Mouse (Mus musculus): Measurements from ENCODE around the gene Slit2. TPM values are rescaled to one million over a fixed set of nuclear protein-coding genes. Genes with fewer than 3 reads are reported as not detected.

Slit2 gene
- total RNA-seq, 2 experiments from 2014 or later: 16.3 to 19.2 TPM

DNA sequence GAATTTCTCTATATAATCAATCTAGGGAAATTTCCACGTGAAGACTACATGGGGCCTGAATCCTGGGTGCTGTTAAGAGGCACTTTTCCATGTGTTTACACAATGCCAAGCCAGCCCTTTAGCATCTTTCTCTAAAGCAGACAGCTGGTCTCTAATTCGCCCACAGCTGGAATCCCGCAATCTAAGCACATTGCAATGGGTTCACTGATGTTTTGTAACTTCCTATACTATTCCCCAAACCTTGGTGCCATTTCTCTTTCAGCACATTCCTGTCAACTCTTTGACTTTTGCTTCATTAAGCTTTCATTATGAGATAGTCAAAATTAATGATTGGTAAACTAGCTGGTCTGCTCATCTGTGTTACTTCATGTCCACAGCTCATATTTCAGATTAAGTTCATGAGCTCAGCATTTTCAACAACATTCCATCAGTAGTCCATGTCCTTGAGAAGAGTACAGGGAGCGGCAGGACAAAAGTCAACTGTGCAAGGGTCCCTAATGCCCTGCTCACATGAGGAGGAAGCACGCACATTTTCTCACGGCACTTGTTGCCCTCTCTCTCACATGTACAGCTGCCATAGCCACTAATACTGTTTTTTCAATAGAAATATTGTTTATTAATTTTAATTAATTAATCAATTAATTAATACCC lies 247.6 kb downstream of the Slit2 start:
- DNase-seq: no peak

DNA sequence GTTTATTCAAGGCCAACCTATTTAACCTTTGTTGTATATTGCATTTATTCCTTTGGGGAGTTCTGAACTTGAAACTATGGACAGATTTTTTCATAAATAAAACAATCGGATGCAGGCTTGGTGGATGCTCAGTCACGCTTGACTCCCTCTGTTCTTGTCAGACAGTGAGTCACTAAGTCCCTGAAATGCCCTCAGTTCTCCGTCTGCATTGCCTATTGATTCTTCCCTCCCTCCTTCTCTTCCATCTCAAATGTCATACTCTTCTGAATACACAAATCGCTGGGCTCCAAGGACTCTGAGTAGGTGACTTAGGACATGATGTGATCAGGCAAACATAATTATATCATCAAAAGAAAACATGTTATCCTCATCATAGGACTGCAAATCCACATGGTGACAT lies 251.8 kb downstream of the Slit2 start:
- DNase-seq: no peak

DNA sequence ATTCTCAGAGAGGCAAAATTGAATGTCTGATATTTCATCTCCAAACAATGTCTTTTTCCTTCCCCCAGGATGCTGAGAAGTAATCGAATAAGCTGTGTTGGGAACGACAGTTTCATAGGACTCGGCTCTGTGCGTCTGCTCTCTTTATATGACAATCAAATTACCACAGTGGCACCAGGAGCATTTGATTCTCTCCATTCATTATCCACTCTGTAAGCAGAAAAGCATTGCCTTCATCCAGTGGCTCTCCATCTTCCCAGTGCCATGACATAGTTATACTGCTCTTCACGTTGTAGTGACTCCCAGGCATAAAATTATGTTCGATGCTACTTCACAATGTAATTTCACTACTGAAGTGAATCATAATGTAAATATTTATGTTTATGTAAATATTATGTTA lies 252.3 kb downstream of the Slit2 start:
- DNase-seq: no peak

DNA sequence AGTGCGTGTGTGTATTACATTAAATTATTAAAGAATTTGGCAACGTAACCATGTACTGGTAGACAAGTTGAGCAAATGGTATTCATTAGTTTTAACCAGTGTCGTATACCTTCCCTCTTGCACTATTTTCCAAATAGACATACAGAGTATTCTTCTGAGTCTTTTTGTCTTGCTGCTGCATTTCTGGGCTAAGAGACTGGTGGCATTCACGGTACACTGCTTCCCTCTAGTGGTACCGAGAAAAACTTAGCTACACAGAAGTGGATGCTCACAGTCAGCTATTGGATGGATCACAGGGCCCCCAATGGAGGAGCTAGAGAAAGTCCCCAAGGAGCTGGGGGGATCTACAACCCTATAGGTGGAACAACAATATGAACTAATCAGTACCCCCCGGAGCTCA lies 257.8 kb downstream of the Slit2 start:
- peak; percentile 37 for DNase-seq

DNA sequence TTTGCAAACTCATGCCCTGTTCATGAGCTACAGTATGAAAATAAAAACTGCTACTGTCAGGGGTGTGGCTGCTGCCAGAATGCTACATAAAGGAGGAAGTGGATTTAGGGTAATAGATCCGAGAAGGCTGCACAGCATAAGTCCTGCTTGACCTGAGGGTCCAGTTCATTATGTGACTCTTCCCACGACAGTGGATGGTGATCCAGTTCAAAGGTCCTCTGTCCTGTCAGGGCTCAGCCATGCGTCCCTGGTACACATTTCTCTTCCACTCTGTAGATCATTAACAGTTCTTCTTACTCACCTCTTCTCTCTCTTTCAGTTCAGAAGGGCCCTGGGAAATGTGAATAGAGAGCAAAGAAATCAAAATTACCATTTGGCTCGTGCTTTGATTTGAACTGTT lies 265.4 kb downstream of the Slit2 start:
- no peak for DNase-seq

DNA sequence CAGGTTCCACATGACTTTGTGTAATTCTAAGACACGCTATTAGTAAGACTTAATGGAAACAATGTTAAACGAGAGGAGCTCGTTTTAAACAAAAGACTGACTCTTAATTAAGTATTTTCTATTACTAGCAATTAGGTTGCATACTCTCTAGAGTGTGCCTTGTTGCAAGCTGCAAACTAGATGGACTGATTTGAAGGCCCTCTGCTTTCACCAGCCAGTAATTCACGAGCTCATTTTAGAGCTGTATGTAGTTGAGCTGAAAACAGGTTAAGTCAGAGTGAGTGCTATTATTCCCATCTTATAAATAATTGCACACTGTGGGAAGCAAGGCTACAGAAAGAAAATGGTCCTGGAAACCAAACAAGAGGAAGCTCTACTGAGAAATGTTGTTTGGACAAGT lies 294.6 kb downstream of the Slit2 start:
- no peak for DNase-seq

DNA sequence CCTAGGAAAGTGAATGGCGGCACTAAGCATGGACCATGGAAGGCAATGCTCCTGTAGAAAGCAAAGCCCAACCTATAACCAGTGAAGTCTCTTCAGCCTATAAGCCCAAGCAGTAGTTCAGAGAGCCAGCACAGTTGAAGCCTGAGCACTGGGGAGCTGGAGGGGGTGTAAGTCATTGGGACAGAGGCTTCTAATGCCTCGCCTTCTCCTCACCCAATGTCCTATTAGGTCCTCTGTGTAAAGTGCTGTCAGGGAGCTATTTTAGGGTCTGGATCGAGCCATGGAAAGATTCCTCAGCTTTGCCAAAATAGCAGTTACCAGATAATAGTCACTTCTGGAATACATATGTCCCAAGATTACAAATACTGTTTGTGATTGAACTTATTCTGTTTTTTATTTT lies 318.2 kb downstream of the Slit2 start:
- DNase-seq: peak; percentile 42

DNA sequence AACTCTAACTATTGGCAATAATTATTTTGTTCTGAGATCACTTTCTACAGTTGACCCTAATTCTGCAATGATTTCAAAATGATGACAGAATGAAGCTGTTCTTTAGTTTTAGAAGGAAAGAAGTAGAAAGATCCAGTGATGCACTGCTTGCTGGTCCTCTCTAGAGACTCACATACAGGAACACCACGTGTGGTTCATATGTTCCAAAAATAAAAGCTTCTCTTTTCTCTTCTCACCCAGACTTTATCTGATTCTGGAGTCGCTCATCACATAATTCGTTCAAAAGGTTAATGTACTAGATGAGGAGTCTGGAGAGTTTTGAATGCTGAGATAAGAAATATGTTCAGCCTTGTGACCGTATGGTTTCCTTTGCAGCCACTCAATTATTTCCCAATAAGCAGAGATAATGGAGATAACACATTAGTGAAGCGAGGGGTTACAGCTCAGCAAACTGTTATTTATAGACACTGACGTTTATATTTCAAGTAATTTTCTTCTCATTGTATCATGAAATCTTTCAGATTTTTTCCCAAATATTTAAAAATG lies 332.2 kb downstream of the Slit2 start:
- DNase-seq: no peak

DNA sequence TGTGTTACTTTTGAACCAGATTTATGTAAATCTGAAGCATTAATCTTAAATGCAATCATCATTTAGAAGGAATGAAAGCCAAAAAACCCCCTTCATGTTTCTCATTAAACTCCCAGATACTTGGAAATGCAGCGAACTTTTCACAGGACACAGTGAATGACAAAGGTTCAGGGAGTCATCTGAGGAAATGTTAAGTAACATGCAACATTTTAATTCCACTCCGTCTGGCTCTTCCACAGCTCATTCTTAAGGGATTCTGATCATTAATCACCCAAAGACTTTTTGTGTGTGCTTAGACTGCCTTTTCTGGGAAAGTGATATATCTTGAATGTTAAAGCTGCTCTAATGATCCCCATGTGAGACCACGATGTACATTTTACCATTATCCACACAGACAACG lies 337.7 kb downstream of the Slit2 start:
- DNase-seq: no peak

DNA sequence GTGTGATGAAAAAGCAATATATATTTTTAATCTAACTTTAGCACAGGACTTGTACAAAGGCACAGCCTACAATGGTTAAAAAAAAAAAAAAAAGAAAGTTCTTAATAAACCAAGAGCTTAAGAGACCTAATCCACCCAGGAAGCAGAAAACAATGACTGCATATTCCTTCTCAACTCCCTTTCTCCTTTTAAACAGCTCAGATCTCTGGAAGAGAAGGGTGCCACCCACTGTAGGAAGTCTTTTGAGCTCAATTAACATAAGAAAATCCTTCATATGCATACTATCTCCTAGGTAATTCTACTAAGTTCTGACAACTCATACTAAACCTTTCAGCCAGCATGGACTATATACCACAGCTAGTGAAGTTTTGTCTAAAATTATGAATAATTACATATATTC lies 343.3 kb downstream of the Slit2 start:
- DNase-seq: no peak

DNA sequence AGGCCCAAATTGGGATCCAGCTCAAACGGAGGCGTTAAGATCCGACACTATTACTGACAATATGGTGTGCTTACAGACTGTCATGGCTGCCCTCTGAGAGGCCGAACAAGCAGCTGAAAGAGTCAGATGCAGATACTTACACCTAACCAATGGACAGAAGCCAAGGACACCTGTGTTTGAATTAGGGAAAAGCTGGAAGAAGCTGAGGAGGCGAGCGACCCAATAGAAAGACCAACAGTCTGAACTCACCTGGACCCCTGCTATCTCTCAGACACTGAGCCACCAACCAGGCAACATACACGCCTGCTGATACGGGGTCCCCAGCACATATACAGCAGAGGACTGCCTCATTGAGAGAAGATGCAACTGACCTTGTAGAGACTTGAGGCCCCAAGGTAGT lies 344.7 kb downstream of the Slit2 start, which contains the start of gene 5730480H06Rik:
TSS of gene 5730480H06Rik (plus strand) at position 301 of the 400 bp plus-strand sequence.
- no peak for DNase-seq

DNA sequence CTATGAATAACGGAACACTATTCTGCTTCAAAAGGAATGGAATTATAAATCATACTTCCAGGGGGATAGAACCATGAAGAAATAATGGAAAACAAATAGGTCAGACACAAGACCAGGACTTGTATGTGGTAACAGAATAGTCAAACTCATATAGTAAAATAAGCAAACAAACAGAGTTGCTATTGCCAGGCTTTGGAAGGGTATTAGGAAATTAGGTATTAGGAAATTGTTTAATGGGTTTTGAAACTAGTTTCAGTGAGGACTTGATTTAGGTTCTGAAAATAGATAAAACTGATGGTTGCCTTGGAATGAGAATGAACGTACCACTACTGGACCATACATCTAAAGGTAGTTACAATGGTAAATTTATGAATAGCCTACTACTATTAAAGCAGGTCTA lies 346.8 kb downstream of the Slit2 start:
- no peak for DNase-seq

DNA sequence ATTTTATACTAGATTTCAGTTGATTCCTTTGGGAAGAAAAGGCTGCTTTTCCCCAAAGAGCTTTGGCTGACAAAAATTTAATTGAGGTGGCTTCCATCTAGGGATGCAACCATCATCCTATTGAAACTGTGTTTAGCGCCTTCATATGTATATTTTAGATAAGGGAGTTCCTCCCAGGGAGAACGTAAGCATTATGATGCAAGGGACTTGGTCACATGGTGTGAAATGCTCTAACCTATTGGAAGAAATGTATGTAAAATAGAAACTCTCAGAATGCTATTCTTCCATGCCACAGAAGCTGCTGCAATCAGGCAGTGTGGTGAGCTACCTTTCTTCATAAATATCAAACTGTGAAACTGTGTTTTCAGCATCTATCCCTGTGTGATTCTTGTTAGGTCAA lies 347.9 kb downstream of the Slit2 start:
- no peak for DNase-seq

DNA sequence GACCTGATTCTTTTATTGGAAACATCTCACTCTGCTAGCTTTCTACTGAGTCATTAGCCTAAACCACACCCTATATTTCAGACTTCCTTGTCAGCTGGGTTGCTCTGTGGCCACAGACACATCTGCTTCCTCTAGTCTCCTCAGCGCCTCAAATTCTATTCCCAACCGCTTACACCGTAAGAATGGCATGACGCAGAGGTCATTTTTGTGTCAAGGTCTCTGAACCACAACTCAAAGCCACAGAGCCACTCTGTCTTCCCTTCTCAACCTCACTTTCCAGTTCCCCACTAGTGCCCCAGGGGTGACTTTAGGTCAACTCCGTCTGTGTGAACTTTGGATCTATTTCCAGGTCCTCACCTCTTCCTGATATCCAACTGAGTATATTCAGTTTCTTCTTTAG lies 348.5 kb downstream of the Slit2 start:
- DNase-seq: no peak

DNA sequence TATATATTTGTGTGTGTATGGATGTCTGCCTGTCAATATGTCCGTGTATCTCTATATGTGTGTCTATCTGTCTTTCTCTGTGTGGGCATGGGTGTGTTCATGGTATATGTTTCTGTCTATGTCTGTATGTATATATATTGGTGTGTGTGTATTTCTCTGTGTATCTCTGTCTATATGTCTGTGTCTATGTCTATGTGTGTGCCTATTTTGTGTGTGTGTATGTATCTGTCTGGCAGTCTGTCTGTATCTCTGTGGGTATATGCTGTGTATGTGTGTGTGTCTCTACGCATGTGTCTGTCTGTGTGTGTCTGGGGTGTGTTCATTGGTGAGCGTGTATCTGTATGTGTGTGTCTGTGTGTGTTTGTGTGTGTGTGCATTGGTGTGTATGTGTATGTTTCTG lies 350.5 kb downstream of the Slit2 start:
- no peak for DNase-seq

DNA sequence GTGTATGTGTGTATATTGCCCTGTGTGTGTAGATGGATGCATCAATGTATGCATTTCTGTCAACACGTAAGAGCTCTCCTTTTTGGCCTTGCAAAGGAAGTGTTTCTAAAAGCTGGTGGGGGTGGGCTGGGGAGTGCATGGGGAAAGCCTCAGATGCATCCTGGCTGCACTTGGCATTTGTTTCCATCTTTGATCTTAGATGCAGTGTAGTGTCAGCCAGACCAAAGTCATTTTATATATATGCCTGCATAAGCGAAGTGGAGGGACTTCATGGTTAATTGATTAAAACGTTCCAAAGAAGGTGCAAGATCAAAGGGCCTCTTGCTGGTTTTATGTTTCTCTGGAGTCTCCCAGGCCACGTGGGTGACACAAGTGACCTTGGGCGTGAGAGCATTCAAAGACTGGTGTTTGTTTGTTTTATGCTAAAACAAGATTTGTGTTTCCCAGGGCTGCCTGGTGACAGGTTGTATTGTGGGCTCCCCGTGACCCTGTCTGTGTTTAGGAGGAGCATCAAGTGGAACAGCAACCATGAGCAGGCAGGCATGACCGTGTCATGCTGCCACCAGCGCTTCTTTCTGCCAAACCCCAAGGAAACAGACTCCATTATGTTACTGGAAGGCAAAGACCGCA lies 351.1 kb downstream of the Slit2 start:
- DNase-seq: no peak

DNA sequence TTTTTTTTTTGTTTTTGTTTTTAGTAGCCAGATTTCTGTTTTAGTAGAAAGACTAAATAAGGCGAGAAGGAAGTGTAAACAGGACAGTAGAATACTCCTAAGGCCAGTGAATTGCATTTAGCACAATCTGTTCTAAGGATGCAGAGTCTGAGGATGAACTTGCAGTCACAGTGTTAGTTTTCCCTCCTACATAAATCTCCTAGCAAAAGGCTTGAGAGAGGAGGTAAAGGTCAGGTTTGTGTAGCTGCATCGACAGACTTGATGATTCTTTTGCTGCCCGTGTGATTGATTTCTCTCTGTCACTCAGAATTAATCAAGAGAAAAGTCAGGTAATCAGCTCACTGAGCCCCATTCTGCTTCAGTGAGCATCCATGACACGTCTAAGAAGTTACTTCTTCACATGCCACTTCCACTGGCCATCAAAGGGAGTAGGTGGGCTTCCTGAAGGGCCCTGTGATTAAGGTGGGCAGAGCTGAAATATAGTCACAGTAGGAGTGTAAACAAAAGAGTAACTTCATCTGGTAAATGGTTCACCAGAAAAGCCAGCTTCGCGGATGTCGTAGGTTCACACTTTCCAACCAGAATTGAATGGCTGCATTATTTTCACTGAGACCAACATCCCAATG lies 358.0 kb downstream of the Slit2 start:
- no peak for DNase-seq

DNA sequence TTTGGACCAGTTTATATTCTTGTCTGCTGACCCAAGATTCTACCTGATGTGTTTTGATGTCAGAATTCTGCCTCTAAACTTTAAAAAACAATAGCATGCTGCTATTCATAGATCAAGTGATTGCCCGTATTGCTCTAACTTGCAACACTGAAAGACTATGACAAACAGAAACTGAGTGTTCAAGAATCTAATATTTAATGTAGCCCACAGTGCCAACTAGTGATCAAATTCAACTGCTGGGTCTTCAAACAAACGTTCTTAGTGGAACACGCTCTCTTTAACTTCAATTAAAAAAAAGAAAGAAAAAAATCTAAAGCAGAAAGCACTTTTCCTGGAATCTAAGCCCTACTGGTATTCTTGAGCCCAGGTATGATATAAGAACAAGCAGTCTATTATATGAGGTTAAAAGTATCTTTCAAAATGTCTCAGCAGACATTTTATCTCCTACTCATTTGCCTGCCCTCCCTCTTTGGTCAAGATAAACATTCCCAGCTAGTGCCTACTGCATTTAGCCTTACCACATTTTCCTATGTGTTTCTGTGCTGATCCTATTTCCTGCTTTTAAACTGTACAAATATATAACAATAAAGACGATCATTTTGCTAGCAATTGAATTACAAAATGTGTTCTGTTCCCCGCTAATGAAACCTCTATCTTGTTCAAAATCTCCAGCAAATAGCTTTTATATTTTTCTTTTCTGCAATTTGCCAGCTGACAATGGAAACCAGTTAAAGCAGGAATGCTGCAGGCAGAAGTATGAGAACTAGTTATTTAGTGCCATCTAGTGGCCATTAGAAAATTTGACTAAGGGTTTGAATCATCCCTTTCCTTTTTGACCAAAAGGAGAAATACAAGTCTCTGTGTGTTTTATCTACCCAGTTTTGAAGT lies 362.4 kb downstream of the Slit2 start:
- no peak for DNase-seq

DNA sequence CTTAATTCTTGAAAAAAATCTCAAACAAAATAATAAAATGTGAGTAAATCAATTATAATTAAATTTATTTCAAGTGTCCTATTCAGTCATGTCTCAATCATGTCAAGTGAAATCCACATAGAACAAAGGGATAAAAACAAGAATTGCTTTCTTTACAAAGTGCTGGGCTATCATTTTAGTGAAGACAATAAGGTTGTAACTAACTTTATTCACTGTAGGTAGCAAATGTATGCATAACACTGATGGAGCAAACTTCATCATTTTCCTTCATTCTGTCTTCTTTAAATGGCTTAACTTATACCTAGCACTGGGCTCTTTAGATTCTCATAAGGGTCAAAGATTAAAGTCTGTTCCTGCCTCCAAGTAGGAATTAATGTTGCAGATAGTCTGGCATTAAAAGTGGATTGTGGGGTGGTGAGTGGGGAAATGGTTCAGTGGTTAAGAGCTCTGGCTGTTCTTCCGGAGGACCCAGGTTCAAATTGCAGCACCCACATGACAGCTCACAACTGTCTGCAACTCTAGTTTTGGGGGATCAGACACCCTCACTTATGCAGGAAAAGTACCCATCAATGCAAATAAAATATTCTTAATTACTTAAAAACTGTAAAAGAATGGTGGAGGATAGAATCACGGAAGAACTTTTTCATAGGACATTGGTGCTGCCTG lies 363.2 kb downstream of the Slit2 start:
- DNase-seq: no peak

DNA sequence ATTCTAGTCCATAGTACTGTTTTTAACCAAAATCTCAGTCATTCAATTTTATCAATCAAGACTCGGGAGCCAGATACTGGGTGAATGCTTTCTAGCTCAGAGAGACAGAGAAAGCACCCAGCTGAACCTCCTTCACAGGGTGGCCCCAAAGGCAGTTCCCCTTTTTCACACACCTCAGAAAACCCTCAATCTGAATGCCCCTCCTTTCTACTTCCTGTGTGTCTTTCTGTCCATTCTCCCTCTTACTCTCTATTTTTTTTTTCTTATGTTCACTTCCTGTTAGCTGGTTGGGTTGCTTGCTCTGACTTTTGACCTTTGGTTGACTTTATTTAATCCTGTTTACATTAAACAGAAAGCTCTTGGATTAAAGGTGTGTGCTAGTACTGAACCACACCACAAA lies 366.4 kb downstream of the Slit2 start:
- DNase-seq: no peak
